In genomic region chr5:20924608-20925007, GRCm38 (mm10) we compare ENCODE assay signal across 16 mouse cellular contexts.
"Had no signal": no experiment of that assay in that cellular context is flagged by ENCODE, and none has a peak within 500 bp of the region (broad histone marks: within the 10 kb centered on the region; RNA-seq: fewer than 3 reads in every experiment).

No protein-coding gene starts in this region.

- H3K27me3 ChIP-seq: liver, embryonic 13.5 days; midbrain, embryonic 15.5 days; neural tube, embryonic 12.5 days; stomach, embryonic 15.5 days had no signal

- DNase-seq: kidney, adult 11 months; kidney, adult 9 months; liver, embryonic 13.5 days; lung, adult 2 months; lung, postnatal 36 days; retina, postnatal 1 day; right cerebral cortex, postnatal 14 days; thymus, adult 2 months; thymus, postnatal 25 days had no signal

- H3K4me3 ChIP-seq: layer of hippocampus, adult 2 months; liver, embryonic 13.5 days; midbrain, embryonic 15.5 days; neural tube, embryonic 12.5 days; stomach, embryonic 15.5 days had no signal

- H3K9ac ChIP-seq: liver, embryonic 13.5 days; midbrain, embryonic 15.5 days; neural tube, embryonic 12.5 days; stomach, embryonic 15.5 days had no signal

- H3K4me2 ChIP-seq: liver, embryonic 13.5 days; midbrain, embryonic 11.5 days; midbrain, embryonic 15.5 days; neural tube, embryonic 12.5 days; stomach, embryonic 15.5 days had no signal

- H3K36me3 ChIP-seq: midbrain, embryonic 15.5 days; neural tube, embryonic 12.5 days; stomach, embryonic 15.5 days had no signal

- H3K27ac ChIP-seq: kidney, postnatal 0 days; layer of hippocampus, adult 2 months; liver, embryonic 13.5 days; midbrain, embryonic 15.5 days; neural tube, embryonic 12.5 days; stomach, embryonic 15.5 days had no signal

- ATAC-seq: lung, postnatal 0 days; midbrain, embryonic 15.5 days had no signal

- H3K9me3 ChIP-seq: liver, embryonic 13.5 days; midbrain, embryonic 15.5 days; neural tube, embryonic 12.5 days; stomach, embryonic 15.5 days had no signal

- H3K4me1 ChIP-seq: midbrain, embryonic 15.5 days; neural tube, embryonic 12.5 days; stomach, embryonic 15.5 days had no signal
